Mouse (Mus musculus): Measurements from ENCODE around the gene Tead3. TPM values are rescaled to one million over a fixed set of nuclear protein-coding genes. Genes with fewer than 3 reads are reported as not detected.

The Tead3 gene
- polyA plus RNA-seq (2016; fragmentation: Nextera tagmentation; extraction: Ambion mirVana) = 8.4 and 9.2 TPM in 2 replicates

DNA sequence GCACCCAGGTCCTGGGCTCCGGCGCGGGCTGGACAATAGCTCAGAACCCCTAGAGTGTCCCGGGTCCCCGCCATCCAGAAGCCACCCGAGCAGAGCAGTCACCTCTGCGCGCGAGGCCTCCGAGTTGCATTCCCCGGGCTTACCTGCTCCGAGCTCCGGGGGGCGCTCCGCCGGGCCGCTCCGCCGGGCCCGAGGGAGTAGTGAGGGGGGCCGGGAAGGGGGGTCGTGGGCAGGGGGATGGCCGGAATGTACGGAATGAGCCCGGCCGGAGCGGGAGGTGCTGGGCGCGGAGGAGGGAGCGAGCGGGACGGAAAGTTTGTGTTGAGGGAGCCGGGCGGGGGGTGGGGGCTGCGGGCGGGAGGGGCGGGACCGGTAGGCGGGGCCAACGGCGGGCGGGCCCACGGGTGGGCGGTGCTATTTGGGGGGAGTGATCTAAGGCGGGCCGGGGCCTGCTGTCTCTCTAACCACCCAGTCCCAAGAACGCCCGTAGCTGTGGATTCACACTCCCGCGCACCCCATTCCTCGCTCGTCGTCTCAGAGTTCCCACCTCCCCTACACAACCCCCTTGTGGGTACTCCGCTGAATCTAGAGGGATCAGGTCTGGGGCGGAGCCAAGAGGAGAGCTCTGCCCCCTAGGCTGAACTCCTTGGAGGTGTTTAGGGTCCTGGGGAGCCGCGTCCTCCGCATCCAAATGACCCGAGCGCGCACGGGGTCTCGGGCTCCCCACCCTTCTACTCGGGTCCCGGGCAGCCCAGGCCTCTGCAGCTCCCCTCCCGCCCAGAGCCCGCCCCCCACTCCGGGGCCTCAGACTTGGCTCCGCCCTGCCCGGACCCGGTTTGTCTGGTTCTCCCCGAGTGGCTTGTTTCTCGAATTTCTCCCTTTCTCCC lies at the start of gene Tead3:
TSS of gene Tead3 (minus strand) at position 352 of the 887 bp plus-strand sequence.
- H3K27ac ChIP-seq (replicated peaks) = peak within 1 kb of the TSS; percentile 96
- peaks cover 55% of the 10 kb centered on the region for H3K27me3 ChIP-seq (replicated peaks; ENCODE audit: low read depth, poor library complexity, severe bottlenecking)
- WGBS = under 1% methylated on average over 73 of the region's 73 CpGs
- peak; percentile 95 for DNase-seq (ENCODE audit: low spot score)
- peak within 1 kb of the TSS; percentile 91 for H3K4me3 ChIP-seq
- H3K9me3 ChIP-seq = 0 out of 2 replicates have a peak, but pooled peaks cover 3% of the 10 kb centered on the region
- peaks cover 69% of the 10 kb centered on the region for H3K4me1 ChIP-seq
- H3K36me3 ChIP-seq (replicated peaks) = 0 out of 2 replicates have a peak, but pooled peaks cover 2% of the 10 kb centered on the region

DNA sequence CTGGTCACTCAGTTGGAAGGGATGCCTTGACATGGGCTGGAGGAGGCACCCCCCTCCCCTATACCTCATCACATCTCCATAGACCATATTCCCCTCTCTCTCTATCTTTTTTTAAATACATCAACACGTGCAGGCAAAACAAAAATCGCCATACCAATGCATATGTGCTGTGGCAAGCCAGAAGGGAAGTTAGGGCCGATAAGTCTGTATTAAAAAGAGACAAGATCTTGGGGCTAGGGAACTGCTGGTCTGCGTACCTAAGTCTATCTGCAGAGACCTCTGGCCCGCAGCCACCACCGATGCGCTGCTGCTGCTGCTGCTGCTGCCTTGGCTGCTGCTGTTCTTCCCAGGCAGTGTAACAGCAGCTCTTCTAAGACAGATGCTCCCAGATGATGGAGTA lies 44.4 kb upstream of the Tead3 start:
- peaks cover 33% of the 10 kb centered on the region for H3K36me3 ChIP-seq (replicated peaks)
- WGBS = 86% methylated on average over 7 of the region's 7 CpGs
- no peak for DNase-seq (ENCODE audit: low spot score)
- no peaks in the 10 kb centered on the region for H3K27me3 ChIP-seq (replicated peaks; ENCODE audit: low read depth, poor library complexity, severe bottlenecking)
- H3K4me1 ChIP-seq = peaks cover 21% of the 10 kb centered on the region
- no peaks in the 10 kb centered on the region for H3K9me3 ChIP-seq
- H3K4me3 ChIP-seq = no peak overlapping the region
- no peak overlapping the region for H3K27ac ChIP-seq (replicated peaks)

DNA sequence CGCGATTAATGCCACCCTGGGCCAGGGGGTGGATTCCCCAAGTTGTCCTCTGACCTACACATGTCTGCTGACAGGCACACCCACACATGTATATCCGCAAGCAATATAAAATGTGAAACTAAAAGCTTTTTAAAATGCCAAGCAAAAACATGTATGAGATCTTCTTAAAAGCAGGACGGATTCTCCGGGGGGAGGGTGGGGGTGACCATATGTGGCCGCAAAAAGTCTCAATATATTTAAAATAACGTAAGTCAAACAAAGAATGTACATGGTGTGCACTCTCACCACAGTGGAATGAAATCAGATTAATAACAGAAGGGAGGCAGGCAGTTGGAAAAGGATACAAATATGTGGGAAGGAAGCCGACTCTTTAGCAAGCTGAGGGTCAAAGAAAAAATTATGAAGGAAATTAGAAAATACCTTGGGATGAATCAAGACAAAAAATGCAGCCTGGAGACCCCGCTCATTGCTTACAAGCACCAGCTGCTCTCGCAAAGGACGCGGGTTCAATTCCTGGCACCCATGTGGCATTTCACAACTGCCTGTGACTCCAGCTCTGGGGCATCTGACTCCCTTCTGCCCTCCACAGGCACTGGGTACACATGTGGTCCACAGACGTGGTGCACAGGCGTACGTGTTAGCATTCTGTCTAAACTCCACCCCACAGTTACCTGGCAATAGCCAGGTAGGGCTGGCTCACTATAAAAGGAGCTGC lies 43.6 kb upstream of the Tead3 start:
- 83% methylated on average over 15 of the region's 15 CpGs for WGBS
- Histone ChIP-seq H3K4me3 (no peak overlapping the region), H3K9me3 (no peaks in the 10 kb centered on the region), H3K36me3 (replicated peaks) (peaks cover 25% of the 10 kb centered on the region), H3K27me3 (replicated peaks; ENCODE audit: low read depth, poor library complexity, severe bottlenecking) (peaks cover 5% of the 10 kb centered on the region; the same call in 1 of the 2 replicates), H3K27ac (replicated peaks) (no peak overlapping the region), H3K4me1 (peaks cover 25% of the 10 kb centered on the region)
- DNase-seq (ENCODE audit: low spot score) = no peak

DNA sequence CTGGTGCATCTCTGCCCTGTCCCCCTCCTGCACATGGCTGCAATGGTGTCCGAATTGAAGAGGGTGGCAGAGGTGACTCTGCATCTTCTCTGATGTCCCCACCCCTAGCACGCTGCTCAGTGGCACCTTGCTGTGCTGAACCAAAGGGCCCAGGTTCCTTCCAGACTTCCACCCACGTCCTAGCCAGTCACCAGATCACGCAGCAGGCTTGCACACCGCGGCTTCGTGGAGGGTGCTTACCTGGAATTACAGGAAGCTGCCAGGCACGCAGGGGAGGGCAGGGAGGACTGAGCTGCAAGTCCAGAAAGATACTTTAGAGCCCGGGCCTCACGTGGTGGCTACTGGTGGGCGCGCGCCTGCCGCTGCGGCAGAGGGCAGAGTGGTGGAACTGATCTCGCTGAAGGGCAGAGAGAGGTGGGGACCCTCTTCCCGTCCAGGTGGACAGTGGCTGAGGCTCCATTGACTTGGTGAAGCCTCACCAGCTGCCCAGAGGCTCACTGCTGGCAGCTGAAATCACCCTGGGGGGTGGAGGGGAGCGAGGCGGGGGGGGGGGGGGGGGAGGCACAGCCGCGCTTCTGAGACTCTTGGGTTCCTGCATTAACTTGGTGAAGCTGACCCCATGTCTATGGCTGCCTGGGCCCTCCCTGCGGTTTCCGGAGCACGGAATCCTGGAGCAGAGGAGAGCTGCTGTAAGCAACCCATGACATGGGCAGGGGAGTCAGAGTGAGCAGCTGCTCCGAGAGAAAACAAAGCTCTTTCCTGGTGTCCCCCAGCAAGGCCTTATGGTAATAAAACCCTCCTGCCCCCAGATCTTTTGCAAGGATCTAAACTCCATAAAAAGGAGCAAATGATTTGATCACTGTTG lies 41.2 kb upstream of the Tead3 start:
- DNase-seq (ENCODE audit: low spot score) = peak; percentile 49
- Histone ChIP-seq H3K36me3 (replicated peaks) (peaks cover 2% of the 10 kb centered on the region; the same call in 1 of the 2 replicates), H3K4me1 (peaks cover 27% of the 10 kb centered on the region), H3K27me3 (replicated peaks; ENCODE audit: low read depth, poor library complexity, severe bottlenecking) (peaks cover 29% of the 10 kb centered on the region), H3K27ac (replicated peaks) (peak overlapping the region; percentile 57), H3K9me3 (no peaks in the 10 kb centered on the region), H3K4me3 (peak overlapping the region; percentile 35)
- 5% methylated on average over 25 of the region's 25 CpGs for WGBS

DNA sequence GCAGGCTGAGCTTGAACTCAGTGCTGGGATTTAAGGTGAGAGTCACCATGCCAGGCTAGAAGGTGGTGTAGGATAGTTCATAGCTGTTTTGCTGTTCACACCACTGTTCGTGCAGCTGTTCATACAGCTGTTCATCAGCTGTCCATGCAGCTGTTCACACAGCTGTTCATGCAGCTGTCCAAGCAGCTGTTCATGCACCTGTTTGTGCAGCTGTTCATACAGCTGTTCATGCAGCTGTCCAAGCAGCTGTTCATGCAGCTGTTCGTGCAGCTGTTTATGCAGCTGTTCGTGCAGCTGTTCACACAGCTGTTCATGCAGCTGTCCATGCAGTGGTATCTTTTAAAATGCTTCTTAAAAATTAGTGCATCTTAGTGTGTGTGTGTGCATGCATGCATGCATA lies 37.9 kb upstream of the Tead3 start:
- peaks cover 25% of the 10 kb centered on the region for H3K4me1 ChIP-seq
- WGBS = 89% methylated on average over 3 of the region's 3 CpGs
- no peak for DNase-seq (ENCODE audit: low spot score)
- peaks cover 44% of the 10 kb centered on the region for H3K27me3 ChIP-seq (replicated peaks; ENCODE audit: low read depth, poor library complexity, severe bottlenecking)
- no peak overlapping the region for H3K27ac ChIP-seq (replicated peaks)
- H3K4me3 ChIP-seq = no peak overlapping the region
- H3K36me3 ChIP-seq (replicated peaks) = no peaks in the 10 kb centered on the region
- H3K9me3 ChIP-seq = no peaks in the 10 kb centered on the region

DNA sequence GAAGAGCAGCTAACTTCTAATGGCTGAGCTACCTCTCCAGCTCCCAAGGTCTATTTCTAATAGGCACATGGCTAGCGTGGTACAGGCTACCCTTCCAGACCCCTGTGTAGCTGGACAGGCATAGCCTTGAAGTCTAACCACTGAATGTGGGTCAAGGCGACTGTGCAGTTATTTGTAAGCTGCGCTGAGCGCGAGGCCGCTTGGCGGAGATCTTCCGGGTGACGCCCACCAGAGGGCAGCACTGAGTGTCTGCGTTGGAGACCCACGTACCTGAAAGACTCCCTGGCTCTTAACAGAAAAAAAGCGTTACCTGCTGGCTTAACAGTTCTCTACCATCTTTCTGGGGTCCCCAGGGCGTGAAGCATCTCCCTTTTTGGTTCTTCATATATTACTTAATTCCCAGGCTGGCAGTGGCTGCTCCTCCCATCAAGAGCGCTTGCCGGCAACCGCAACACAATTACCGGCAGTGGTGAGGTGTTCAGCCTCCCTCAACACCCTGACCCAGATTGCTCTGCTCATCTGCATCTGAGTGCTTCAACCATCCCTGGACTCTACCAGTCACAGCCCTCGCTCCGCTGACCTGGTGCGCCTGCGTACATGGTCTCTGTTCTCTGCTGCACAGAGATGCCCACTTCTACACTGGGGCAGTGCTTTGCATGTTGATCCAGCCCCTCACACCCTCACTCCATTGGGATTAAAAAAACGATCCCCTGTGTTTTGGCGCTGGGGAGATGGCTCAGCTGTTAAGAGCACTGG lies 35.7 kb upstream of the Tead3 start:
- WGBS = 6% methylated on average over 23 of the region's 23 CpGs
- DNase-seq (ENCODE audit: low spot score) = peak; percentile 88

DNA sequence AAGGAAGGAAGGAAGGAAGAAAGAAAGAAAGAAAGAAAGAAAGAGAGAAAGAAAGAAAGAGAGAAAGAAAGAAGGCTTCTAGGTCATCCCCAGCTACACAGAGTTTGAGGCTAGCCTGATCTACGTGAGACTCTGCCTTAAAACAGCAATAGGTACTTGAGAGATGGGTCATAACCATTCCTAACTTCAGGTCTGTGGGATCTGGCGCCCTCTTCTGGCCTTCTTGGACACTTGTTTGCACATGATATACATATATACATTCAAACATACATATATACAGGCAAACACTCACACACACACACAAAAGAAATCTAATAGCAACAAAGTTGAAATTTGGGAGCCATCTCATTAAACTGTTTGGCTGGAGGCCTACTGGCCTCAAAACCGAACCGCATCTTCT lies 33.7 kb upstream of the Tead3 start:
- Histone ChIP-seq H3K4me1 (peaks cover 18% of the 10 kb centered on the region), H3K36me3 (replicated peaks) (no peaks in the 10 kb centered on the region), H3K4me3 (no peak overlapping the region), H3K27me3 (replicated peaks; ENCODE audit: low read depth, poor library complexity, severe bottlenecking) (peaks cover 55% of the 10 kb centered on the region), H3K9me3 (no peaks in the 10 kb centered on the region), H3K27ac (replicated peaks) (no peak overlapping the region)
- no peak for DNase-seq (ENCODE audit: low spot score)
- 66% methylated on average over 4 of the region's 4 CpGs for WGBS

More for the DNA sequence above, 35.7 kb upstream of the Tead3 start:
- Histone ChIP-seq H3K27me3 (replicated peaks; ENCODE audit: low read depth, poor library complexity, severe bottlenecking) (peaks cover 44% of the 10 kb centered on the region), H3K4me3 (peak overlapping the region; percentile 34), H3K9me3 (no peaks in the 10 kb centered on the region), H3K4me1 (peaks cover 12% of the 10 kb centered on the region), H3K36me3 (replicated peaks) (no peaks in the 10 kb centered on the region), H3K27ac (replicated peaks) (no peak overlapping the region)

DNA sequence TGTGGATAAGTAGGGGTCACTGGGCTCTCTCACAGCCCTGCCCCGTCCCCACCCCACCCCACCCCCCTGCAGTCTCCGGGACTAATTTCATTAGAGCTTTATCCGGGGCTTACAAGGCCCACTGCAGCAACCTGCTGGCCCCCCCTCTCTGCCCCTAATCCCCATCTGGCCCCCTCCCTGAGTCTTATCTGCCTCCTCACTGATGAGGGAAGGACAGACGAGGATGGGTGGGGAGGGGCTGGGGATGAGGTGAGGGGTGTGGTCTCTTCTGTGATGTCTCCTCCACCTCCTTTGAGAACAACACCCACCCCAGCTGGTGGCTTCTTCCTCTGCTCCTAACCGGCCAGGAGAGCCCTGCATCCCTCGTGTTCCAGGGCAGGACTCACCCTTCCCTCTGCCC lies 29.6 kb upstream of the Tead3 start:
- H3K9me3 ChIP-seq = no peaks in the 10 kb centered on the region
- H3K36me3 ChIP-seq (replicated peaks) = no peaks in the 10 kb centered on the region
- WGBS = 6% methylated on average over 6 of the region's 6 CpGs
- no peak overlapping the region for H3K27ac ChIP-seq (replicated peaks)
- peaks cover 33% of the 10 kb centered on the region for H3K27me3 ChIP-seq (replicated peaks; ENCODE audit: low read depth, poor library complexity, severe bottlenecking)
- H3K4me3 ChIP-seq = no peak overlapping the region
- peaks cover 15% of the 10 kb centered on the region for H3K4me1 ChIP-seq
- DNase-seq (ENCODE audit: low spot score) = no peak

DNA sequence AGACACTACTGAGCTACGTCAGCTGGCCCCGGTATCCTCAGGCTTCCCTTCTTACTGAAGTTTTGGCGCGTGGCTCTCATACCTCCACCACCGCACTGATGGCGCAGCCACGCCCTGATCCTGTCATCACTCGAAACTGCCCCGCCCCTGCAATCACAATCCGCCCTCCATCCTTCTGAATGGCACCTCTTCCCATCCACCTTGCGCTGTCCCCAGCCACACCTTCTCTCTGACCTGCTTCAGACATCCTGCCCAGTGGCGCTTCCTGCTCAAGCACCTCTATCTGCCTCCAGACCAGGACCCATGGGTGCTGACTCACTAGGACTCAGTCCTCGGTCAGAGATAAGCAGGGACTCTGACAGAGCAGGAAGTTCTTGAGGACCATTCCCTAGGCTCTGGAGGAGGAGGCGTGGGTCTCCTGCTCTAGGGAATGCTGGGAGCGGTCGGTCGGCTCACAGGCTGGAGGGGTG lies 25.0 kb upstream of the Tead3 start:
- no peak overlapping the region for H3K27ac ChIP-seq (replicated peaks)
- no peak overlapping the region; the same call in 1 of the 2 replicates for H3K4me3 ChIP-seq
- peaks cover 38% of the 10 kb centered on the region for H3K4me1 ChIP-seq
- H3K27me3 ChIP-seq (replicated peaks; ENCODE audit: low read depth, poor library complexity, severe bottlenecking) = peaks cover 51% of the 10 kb centered on the region
- 10% methylated on average over 17 of the region's 17 CpGs for whole genome bisulfite sequencing
- no peaks in the 10 kb centered on the region for H3K36me3 ChIP-seq (replicated peaks)
- no peaks in the 10 kb centered on the region for H3K9me3 ChIP-seq
- DNase-seq (ENCODE audit: low spot score) = no peak

DNA sequence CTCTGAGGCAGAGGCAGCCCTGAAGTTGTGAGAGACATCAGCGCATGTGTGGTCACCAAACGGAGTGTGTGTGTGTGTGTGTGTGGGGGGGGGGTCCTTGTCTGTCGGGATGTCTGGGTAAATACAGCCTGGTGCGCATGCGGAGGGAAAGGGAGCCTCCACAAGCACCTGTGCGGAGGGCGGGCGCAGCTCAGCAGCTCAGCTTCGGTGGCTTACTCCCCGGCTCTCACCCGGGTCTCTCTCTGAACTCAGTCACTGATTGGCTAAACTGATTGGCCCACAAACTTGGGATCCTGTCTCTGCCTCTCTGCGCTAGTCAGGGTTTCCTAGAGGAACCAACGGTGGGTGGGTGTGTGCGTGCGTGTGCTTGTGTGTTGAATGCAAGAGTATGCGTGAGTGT lies 23.9 kb upstream of the Tead3 start:
- H3K36me3 ChIP-seq (replicated peaks) = no peaks in the 10 kb centered on the region
- peak overlapping the region; percentile 31; the same call in 1 of the 2 replicates for H3K4me3 ChIP-seq
- no peaks in the 10 kb centered on the region for H3K9me3 ChIP-seq
- WGBS = 18% methylated on average over 16 of the region's 16 CpGs
- H3K4me1 ChIP-seq = peaks cover 29% of the 10 kb centered on the region
- no peak for DNase-seq (ENCODE audit: low spot score)
- H3K27me3 ChIP-seq (replicated peaks; ENCODE audit: low read depth, poor library complexity, severe bottlenecking) = peaks cover 43% of the 10 kb centered on the region
- H3K27ac ChIP-seq (replicated peaks) = no peak overlapping the region

DNA sequence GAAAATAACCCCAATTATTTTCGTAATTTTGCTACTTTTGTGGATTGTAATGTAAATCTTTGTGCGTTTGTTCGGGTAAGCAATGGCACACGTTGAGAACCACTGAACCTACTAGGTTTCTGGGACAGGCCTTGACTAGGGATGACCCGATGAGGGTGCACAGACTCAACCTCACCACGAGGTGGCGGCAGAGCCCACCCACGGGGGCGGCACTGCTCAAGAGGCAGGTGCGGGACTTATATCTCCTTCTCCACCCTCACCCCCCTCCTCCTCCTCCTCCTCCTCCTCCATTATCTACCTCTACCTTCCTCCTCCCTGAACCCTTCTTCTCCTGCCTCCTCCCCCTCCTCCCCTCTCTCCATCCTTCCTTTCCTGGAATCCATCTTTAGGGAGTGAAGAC lies 23.2 kb upstream of the Tead3 start:
- WGBS = 15% methylated on average over 10 of the region's 10 CpGs
- peaks cover 34% of the 10 kb centered on the region for H3K4me1 ChIP-seq
- DNase-seq (ENCODE audit: low spot score) = peak; percentile 74

More for the DNA sequence above, 23.2 kb upstream of the Tead3 start:
- Histone ChIP-seq H3K27me3 (replicated peaks; ENCODE audit: low read depth, poor library complexity, severe bottlenecking) (peaks cover 48% of the 10 kb centered on the region), H3K36me3 (replicated peaks) (no peaks in the 10 kb centered on the region), H3K9me3 (no peaks in the 10 kb centered on the region), H3K27ac (replicated peaks) (no peak overlapping the region), H3K4me3 (no peak overlapping the region)
